Mouse (Mus musculus) small intestine, adult 2 months (tissue): ENCODE measurements around the gene Sost.

ENCODE experiments used
- CTCF ChIP-seq: fragments of 200-500 bp; IDR thresholded peaks from 2 replicates; pipeline ENCODE4 v1.5.1; 2012; ENCODE audit warnings: low read depth, mild to moderate bottlenecking, control low read depth, inconsistent platforms, low read length, moderate library complexity, mixed read lengths; ENCODE audit not compliant: insufficient replicate concordance, insufficient read length; ENCODE audit errors: extremely low read depth
- POLR2A ChIP-seq: fragments of 200-500 bp; IDR thresholded peaks from 2 replicates; pipeline ENCODE4 v1.6.1; 2012; ENCODE audit warnings: low read depth, mild to moderate bottlenecking, control low read depth, inconsistent platforms, low read length, moderate library complexity

DNA sequence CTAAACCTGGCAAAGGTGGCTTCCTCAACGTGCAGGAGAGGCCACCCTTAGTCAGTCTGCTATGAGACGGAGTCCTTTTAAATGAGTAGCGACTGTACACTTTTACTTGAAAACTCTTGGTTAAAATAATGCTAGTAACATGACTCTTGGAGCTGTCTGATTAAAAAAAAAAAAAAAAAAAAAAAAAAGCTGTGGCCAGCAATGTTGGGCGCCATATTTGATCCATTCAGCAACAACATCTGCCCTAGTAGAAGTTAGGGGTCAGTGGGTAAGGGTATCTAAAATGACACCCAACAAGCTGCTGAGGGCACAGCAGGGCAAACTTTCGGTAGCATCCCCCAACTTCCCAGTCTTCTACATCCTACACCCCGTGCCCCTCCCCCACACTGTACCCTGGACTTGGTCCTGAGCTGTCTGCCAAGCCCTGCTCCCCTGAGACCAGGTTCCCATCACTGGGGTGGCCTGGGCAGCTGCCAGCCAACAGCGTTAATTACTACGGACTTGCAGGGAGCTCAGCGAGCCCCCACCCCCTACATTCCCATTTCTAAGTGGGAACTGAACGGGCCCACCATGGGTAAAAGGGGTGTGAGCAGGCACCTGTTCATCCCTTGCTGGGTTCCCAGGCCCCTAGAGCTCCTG is 39.7 kb downstream of the Sost start:
- no peak for TF ChIP-seq POLR2A
- TF ChIP-seq CTCF: no peak
